ENCODE assay signal across 20 mouse cellular contexts in the genomic region with DNA sequence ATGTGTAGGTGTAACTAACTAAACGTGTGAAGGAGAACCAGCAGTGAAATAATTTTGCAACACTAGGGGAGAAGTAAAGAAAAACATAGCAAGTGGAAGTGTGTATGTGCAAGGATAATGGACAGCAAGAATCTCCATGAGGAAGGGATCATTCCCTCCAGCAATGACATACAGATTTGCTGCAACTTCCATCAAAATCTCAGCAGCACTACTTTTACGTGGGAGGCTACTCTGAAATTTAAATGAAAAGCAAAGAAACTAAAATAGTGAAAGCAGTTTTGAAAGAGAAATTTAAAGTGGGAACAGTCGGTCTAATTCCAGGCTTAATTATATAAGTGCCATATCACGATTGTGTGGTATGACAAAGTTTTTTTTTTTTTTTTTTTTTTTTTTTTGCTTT.
DNase-seq lines count a peak whose midpoint lies in the region; ATAC-seq lines count a peak whose summit lies in the region.
"Had no signal": no experiment of that assay in that cellular context is flagged by ENCODE, and none has a peak within 500 bp of the region (broad histone marks: within the 10 kb centered on the region; RNA-seq: fewer than 3 reads in every experiment).

No protein-coding gene starts in this region.

- DNase-seq in frontal cortex, postnatal 14 days (ENCODE audit: low spot score in 2 of 2) = no peak
- DNase-seq in brain, adult 2 months (ENCODE audit: low read depth, low spot score) = peak; percentile 43
- DNase-seq in telencephalon, adult 2 months (ENCODE audit: low read depth, low spot score) = peak; percentile 40
- no peak for DNase-seq in right cerebral cortex, postnatal 14 days
- no peak for DNase-seq in right cerebral cortex, adult 2 months (ENCODE audit: low spot score in 2 of 2)
- DNase-seq: adrenal gland, adult 2 months; adrenal gland, adult 8-10 months; adrenal gland, postnatal 10 days; adrenal gland, postnatal 14 days; adrenal gland, postnatal 25 days; adrenal gland, postnatal 36 days; B cell, adult 2 months; cerebellum, adult 11 months; cerebellum, adult 11-12 months; cerebellum, adult 18-20 months; cerebellum, adult 2 months had no signal

- ATAC-seq in frontal cortex, adult (ENCODE audit: low TSS enrichment) = peak; percentile 68
- ATAC-seq: activated CD4-positive, CD25-positive, alpha-beta regulatory T cell, adult 4 months; CD4-positive, CD25-positive, alpha-beta regulatory T cell, adult 4 months; Patski had no signal

Comparison
In these comparisons a context has a peak if more than half of its experiments do, and no peak if none do; other contexts are left out.
1. DNase-seq: peak in brain, adult 2 months (single experiment) and telencephalon, adult 2 months (single experiment); none in frontal cortex, postnatal 14 days (0 of 2), right cerebral cortex, postnatal 14 days (single experiment) and right cerebral cortex, adult 2 months (0 of 2).